Mouse (Mus musculus) small intestine, adult 2 months (tissue): ENCODE data around the gene Anapc7.

Experiments
- CTCF ChIP-seq: fragments of 200-500 bp; IDR thresholded peaks from 2 replicates; pipeline ENCODE4 v1.5.1; 2012; ENCODE audit warnings: low read depth, mild to moderate bottlenecking, control low read depth, inconsistent platforms, low read length, moderate library complexity, mixed read lengths; ENCODE audit not compliant: insufficient replicate concordance, insufficient read length; ENCODE audit errors: extremely low read depth
- POLR2A ChIP-seq: fragments of 200-500 bp; IDR thresholded peaks from 2 replicates; pipeline ENCODE4 v1.6.1; 2012; ENCODE audit warnings: low read depth, mild to moderate bottlenecking, control low read depth, inconsistent platforms, low read length, moderate library complexity

GRCm38 (mm10) chr5:122412826-122413225 lies 8.7 kb upstream of the Anapc7 start:
- TF ChIP-seq POLR2A (no peak), CTCF (no peak)
